Mouse (Mus musculus): ENCODE measurements around the gene Gm17783. TPM values are rescaled to one million over a fixed set of nuclear protein-coding genes. Genes with fewer than 3 reads are reported as not detected.

The Gm17783 gene
- not detected in 2 replicates for polyA plus RNA-seq (2012; rRNA removed)

GRCm38 (mm10) chr16:45531950-45532349, at the start of gene Gm17783:
Gene Gm17783 (minus strand): TSS chr16:45532050.

GRCm38 (mm10) chr16:45535009-45535408, 3.2 kb upstream of the Gm17783 start, which contains the start of gene Slc9c1:
Gene Slc9c1 (plus strand): TSS chr16:45535309.

GRCm38 (mm10) chr16:45492927-45493326, 38.9 kb downstream of the Gm17783 start, which contains the start of gene Gm609:
Gene Gm609 (minus strand): TSS chr16:45492969.

Other genes starting within 250 kb of the Gm17783 start
- 21.1 and 25.3 TPM in 2 replicates for gene Cd200, start 123.0 kb downstream of the Gm17783 start, polyA plus RNA-seq (2012; rRNA removed)
- gene Gm609, start 39.1 kb downstream of the Gm17783 start, polyA plus RNA-seq (2012; rRNA removed) = 1.7 and 3.3 TPM in 2 replicates
- gene Slc9c1, start 3.3 kb upstream of the Gm17783 start, polyA plus RNA-seq (2012; rRNA removed) = not detected in 2 replicates
- gene Gcsam, start 78.3 kb upstream of the Gm17783 start, polyA plus RNA-seq (2012; rRNA removed) = 0.09 and 0.12 TPM in 2 replicates
- gene BC016579, start 122.0 kb upstream of the Gm17783 start, polyA plus RNA-seq (2012; rRNA removed) = 4.0 and 5.5 TPM in 2 replicates
- 0.20 and 0.71 TPM in 2 replicates for gene Tmprss7, start 161.6 kb upstream of the Gm17783 start, polyA plus RNA-seq (2012; rRNA removed)
- 2.0 and 2.5 TPM in 2 replicates for gene Tagln3, start 192.6 kb upstream of the Gm17783 start, polyA plus RNA-seq (2012; rRNA removed)
- gene Abhd10, start 210.9 kb upstream of the Gm17783 start, polyA plus RNA-seq (2012; rRNA removed) = 3.2 TPM in 2 replicates

Measured in colon, adult 2 months (tissue).